Mouse (Mus musculus) embryonic facial prominence, embryonic 13.5 days (tissue): Measurements from ENCODE around the gene Axl. TPM values are rescaled to one million over a fixed set of nuclear protein-coding genes. Genes with fewer than 3 reads are reported as not detected.

Experiments used
- ATAC-seq: fragments of 200-750 bp; cut with Nextera tagmentation; 2 replicates; pipeline ENCODE4 v1.8.0; 2017; ENCODE audit warnings: low read depth; ENCODE audit not compliant: insufficient number of reproducible peaks, insufficient read depth, low FRiP score, low TSS enrichment
- H3K27ac ChIP-seq: fragments of 300-500 bp; sonication (generic); 2 replicates; pipeline ENCODE4 v1.5.1; 2015; ENCODE audit warnings: moderate library complexity, mild to moderate bottlenecking, inconsistent platforms
- H3K27me3 ChIP-seq: fragments of 300-500 bp; sonication (generic); 2 replicates; pipeline ENCODE4 v1.6.1; 2015; ENCODE audit warnings: mild to moderate bottlenecking, inconsistent platforms
- H3K36me3 ChIP-seq: fragments of 300-500 bp; sonication (generic); 2 replicates; pipeline ENCODE4 v1.6.1; 2015; ENCODE audit warnings: mild to moderate bottlenecking, inconsistent platforms
- H3K4me1 ChIP-seq: fragments of 300-500 bp; sonication (generic); 2 replicates; pipeline ENCODE4 v1.6.1; 2015; ENCODE audit warnings: inconsistent platforms
- H3K4me2 ChIP-seq: fragments of 300-500 bp; sonication (generic); 2 replicates; pipeline ENCODE4 v1.6.1; 2015; ENCODE audit warnings: moderate library complexity, mild to moderate bottlenecking, inconsistent platforms
- H3K4me3 ChIP-seq: fragments of 300-500 bp; sonication (generic); 2 replicates; pipeline ENCODE4 v1.5.1; 2015; ENCODE audit warnings: mild to moderate bottlenecking, inconsistent platforms
- H3K9ac ChIP-seq: fragments of 300-500 bp; sonication (generic); 2 replicates; pipeline ENCODE4 v1.6.1; 2015; ENCODE audit warnings: mild to moderate bottlenecking, inconsistent platforms
- H3K9me3 ChIP-seq: fragments of 300-500 bp; sonication (generic); 2 replicates; pipeline ENCODE4 v1.6.1; 2016; ENCODE audit warnings: inconsistent platforms
- WGBS: fragments of 180-500 bp; shearing (Covaris S2); methylation state at CpG from one replicate; pipeline ENCODE4 v1.1.7; 2015; ENCODE audit warnings: mixed read lengths; 5-methylcytosine and 5-hydroxymethylcytosine counted together
- polyA plus RNA-seq: library from polyadenylated mRNA; unstranded; fragments of >200 nt; fragmentation: Nextera tagmentation; extraction: Ambion mirVana; gene quantifications from 2 replicates; pipeline ENCODE4 v1.2.1, GENCODE M21; 2015

Gene Axl
- polyA plus RNA-seq, 1 experiment from 2014 or later, result 80.8 TPM

DNA sequence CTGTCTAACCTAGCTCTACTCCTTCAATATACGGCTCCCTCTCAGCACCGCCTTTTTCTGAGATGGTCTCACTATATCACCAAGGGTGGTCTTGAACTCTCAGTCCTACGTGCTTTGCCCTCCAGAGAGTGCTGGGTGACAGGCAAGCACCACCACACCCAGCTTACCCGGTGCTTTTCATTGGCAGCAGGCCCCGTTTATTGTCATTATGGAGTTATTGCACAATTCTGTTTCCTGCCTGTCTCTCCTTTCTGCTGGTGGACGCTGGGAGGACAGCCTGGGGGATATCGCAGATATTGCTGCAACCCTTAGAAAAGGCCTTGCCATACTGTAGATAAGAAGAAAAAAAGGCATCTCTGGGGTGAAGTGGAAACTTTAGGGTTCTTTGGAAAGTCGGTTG, 2.1 kb upstream of the Axl start:
- 76% methylated on average over 8 of the region's 8 CpGs for WGBS
- Histone ChIP-seq H3K36me3 (peaks cover 10% of the 10 kb centered on the region), H3K27me3 (no peaks in the 10 kb centered on the region), H3K4me1 (peaks cover 32% of the 10 kb centered on the region), H3K9me3 (no peaks in the 10 kb centered on the region), H3K9ac (no peak overlapping the region), H3K4me2 (no peak overlapping the region), H3K27ac (no peak overlapping the region), H3K4me3 (no peak overlapping the region)
- ATAC-seq, result no peak

DNA sequence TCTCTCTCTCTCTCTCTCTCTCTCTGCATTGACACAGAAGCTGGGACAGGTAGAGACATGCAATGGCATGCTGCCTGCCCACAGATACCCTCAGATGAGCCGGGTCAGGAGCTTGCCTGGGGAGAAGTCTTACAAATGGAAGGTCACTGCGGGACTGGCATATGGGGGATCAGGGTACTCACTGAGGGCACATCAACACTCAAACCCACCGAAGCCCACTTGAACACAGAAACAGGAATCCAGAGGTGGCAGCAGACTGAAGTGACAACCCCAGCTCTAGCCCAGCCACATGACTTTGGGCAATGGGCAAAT, 580 bp upstream of the Axl start:
- Histone ChIP-seq H3K4me2 (peak overlapping the region; percentile 84), H3K27me3 (no peaks in the 10 kb centered on the region), H3K9ac (peak overlapping the region; percentile 81), H3K4me1 (peaks cover 32% of the 10 kb centered on the region), H3K4me3 (peak overlapping the region; percentile 69), H3K9me3 (no peaks in the 10 kb centered on the region), H3K27ac (peak overlapping the region; percentile 90), H3K36me3 (peaks cover 16% of the 10 kb centered on the region)
- ATAC-seq, result no peak
- 17% methylated on average over 3 of the region's 3 CpGs for WGBS

DNA sequence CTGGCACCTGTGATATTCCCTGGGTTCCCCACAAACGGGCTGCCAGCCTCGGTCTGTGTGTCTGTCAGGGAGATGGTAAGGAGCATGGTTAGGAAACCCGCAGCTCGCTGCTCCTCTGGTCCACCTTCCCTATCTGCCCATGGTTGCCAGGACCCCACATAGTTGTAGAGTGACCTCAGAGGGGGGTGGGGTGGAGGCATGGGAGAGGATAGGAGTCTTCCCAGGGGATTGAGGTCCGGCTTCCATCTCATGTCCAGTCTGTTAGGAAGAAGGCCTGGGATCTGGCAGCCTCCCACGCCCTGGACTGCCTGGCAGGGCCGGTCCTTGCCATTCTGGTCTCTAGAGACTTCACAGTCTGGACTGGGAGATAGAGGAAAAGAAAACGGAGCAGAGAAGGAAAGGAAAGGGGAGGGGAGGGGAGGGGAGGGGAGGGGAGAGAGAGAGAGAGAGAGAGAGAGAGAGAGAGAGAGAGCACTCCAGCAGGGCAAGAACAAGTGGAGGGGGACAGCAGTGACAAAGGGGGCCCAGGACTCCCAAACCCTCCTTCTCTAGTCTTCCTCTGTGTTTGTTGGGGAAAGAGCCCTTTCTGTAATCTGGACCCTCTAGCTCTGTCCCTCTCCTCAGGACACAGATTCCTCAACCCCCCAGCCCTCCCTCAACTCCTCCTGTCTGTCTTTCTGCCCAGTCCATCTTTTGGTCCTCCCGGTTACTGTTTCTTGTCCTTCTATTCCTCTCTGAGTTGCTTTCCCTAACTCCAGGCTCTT, 867 bp downstream of the Axl start:
- ATAC-seq, result no peak
- H3K9ac ChIP-seq, result peak overlapping the region; percentile 81

DNA sequence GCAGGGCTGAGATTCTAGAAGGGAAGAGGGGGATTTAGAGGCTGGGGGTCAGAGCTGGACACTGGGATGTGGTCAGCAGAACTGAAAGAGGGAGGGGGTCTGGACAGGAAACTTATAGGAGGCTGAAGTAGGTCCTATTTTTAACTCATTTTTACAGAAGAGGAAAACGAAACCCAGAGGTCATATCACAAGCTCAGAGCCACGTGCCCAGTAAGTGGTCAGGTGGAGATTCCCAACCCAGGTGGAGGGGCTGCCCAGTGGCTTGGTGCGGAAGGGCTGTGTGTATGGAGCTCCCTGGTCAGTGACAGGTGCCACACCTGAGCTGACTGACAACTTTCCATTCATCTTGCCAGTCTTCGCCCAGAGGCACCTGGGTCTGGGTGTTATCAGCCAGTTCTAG, 1.5 kb downstream of the Axl start:
- Histone ChIP-seq H3K27ac (no peak overlapping the region), H3K36me3 (peaks cover 27% of the 10 kb centered on the region), H3K4me2 (peak overlapping the region; percentile 84), H3K9ac (peak overlapping the region; percentile 81), H3K9me3 (no peaks in the 10 kb centered on the region), H3K4me3 (peak overlapping the region; percentile 69; the same call in 1 of the 2 replicates), H3K4me1 (peaks cover 45% of the 10 kb centered on the region), H3K27me3 (no peaks in the 10 kb centered on the region)
- no peak for ATAC-seq
- 70% methylated on average over 4 of the region's 4 CpGs for WGBS

More for the DNA sequence above, 867 bp downstream of the Axl start:
- peaks cover 40% of the 10 kb centered on the region for H3K4me1 ChIP-seq
- peak overlapping the region; percentile 84 for H3K4me2 ChIP-seq
- H3K36me3 ChIP-seq, result peaks cover 27% of the 10 kb centered on the region
- WGBS, result 25% methylated on average over 9 of the region's 9 CpGs
- H3K4me3 ChIP-seq, result peak overlapping the region; percentile 69
- no peaks in the 10 kb centered on the region for H3K9me3 ChIP-seq
- peak overlapping the region; percentile 90 for H3K27ac ChIP-seq
- no peaks in the 10 kb centered on the region for H3K27me3 ChIP-seq

DNA sequence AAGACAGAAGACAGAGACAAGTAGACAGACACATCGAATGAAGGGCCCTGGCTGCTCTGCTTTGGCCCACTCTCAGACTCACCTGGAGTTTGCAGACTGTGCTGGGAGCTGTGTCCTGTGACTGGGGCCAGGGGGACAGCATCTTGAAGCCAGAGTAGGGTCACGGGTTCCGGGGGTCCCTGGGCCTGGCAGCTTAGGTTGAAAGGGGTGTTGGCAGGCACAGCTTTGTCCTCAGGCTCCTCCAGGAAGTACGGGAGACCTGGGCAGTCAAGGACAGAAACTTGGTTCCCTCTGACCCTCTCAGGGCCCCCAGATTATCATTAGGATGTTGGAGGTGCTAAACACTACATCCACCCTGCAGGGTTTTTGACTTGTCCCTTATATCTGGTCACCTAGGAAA, 2.8 kb downstream of the Axl start:
- Histone ChIP-seq H3K4me2 (no peak overlapping the region), H3K36me3 (peaks cover 27% of the 10 kb centered on the region), H3K9ac (no peak overlapping the region), H3K4me1 (peaks cover 57% of the 10 kb centered on the region), H3K9me3 (no peaks in the 10 kb centered on the region), H3K27ac (no peak overlapping the region), H3K4me3 (no peak overlapping the region), H3K27me3 (no peaks in the 10 kb centered on the region)
- WGBS, result 66% methylated on average over 4 of the region's 4 CpGs
- ATAC-seq, result no peak

DNA sequence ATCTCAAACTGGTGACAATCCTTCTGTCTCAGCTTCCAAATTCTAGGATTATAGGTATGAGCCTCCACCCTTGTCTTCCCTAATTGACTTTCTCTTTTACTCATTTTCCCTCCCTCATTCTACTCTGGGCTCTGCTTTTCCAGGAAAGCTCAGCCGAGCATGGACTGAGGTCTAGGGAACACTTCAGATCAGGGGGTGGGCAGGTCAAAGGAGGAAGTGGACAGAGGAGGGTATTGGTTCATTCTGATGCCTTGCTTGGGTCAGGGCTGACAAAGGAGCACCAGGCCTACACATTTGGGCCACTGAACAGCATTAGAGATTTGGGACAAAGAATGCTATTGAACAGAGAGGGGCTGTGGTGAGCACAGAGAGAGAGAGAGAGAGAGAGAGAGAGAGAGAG, 3.7 kb downstream of the Axl start:
- H3K4me3 ChIP-seq, result no peak overlapping the region
- ATAC-seq, result no peak
- WGBS, result 35% methylated on average over 1 of the region's 1 CpGs
- H3K4me2 ChIP-seq, result no peak overlapping the region
- H3K9ac ChIP-seq, result no peak overlapping the region
- no peaks in the 10 kb centered on the region for H3K27me3 ChIP-seq
- no peak overlapping the region for H3K27ac ChIP-seq
- peaks cover 31% of the 10 kb centered on the region for H3K36me3 ChIP-seq
- no peaks in the 10 kb centered on the region for H3K9me3 ChIP-seq
- peaks cover 56% of the 10 kb centered on the region for H3K4me1 ChIP-seq

DNA sequence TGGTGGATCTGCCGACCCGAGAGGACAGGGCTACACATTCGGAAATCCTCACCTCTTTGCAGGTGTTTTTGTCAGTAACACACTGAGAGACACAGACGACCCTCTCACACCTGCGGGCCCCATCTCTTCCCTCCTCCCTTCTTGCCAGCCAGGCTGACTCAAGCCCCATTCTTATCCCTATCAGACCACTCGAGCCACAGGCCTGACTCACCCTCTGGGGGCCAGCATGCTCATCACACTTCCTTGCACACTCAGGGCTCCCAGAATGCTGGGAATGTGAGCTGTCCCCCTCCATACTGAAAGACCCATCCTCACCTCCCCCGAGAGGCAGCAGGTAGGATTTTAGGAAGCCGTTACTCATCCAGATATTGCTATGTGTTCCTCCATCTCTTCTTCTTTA, 4.8 kb downstream of the Axl start:
- H3K4me1 ChIP-seq, result peaks cover 48% of the 10 kb centered on the region
- ATAC-seq, result no peak
- H3K9me3 ChIP-seq, result no peaks in the 10 kb centered on the region
- no peaks in the 10 kb centered on the region for H3K27me3 ChIP-seq
- 63% methylated on average over 8 of the region's 8 CpGs for WGBS
- H3K9ac ChIP-seq, result no peak overlapping the region
- H3K4me3 ChIP-seq, result no peak overlapping the region
- H3K27ac ChIP-seq, result peak overlapping the region; percentile 33; the same call in 1 of the 2 replicates
- peaks cover 38% of the 10 kb centered on the region for H3K36me3 ChIP-seq
- H3K4me2 ChIP-seq, result no peak overlapping the region

DNA sequence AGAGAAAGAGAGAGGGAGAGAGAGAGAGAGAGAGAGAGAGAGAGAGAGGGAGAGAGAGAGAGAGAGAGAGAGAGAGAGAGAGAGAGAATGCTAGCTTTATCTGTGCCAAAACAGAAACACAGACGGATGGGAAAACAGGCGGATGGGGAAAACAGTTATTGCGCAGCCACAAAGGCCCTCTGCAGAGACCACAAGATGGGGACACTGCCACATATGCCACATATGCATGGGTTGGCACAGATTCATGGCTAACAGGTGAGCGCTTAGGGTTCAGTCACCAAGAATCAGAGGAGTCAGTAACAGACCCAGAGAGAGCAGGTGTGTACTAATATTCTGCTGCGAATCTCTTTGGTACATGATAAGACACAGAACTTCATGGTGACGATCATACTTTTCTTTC, 5.8 kb downstream of the Axl start:
- no peak for ATAC-seq
- 73% methylated on average over 6 of the region's 6 CpGs for WGBS
- Histone ChIP-seq H3K27ac (peak overlapping the region; percentile 89), H3K27me3 (no peaks in the 10 kb centered on the region), H3K4me2 (no peak overlapping the region), H3K9ac (no peak overlapping the region), H3K4me1 (peaks cover 48% of the 10 kb centered on the region), H3K4me3 (no peak overlapping the region), H3K36me3 (peaks cover 48% of the 10 kb centered on the region), H3K9me3 (no peaks in the 10 kb centered on the region)

DNA sequence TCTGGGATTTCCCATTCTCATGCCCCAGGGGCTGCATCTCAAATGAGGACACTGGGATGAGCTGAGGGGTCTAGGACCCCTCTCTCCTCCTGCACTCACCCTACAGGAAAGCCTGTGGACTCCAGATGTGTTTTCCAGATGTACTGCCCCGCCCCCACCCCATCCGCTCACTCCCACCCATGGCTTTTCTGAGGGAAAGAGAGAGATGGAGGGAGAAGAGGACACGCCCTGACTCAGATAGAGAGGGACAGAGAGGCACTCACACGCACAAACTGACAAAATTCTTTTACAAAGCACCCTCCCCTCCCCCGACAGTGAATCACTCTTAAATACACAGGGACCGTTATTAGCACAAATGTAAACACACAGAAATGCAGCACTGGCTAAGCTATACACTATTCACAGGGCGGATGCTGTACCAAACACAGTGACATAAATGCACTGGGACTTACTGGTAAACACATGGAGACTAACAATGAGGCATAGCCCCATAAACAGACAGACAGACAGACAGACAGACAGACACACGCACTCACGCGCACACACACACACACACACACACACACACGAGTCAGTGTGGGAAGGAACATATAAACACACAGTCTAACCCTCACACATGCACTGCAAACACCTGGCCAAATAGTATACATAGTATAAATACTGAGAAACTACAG, 6.4 kb downstream of the Axl start:
- whole genome bisulfite sequencing, result 38% methylated on average over 11 of the region's 11 CpGs
- H3K36me3 ChIP-seq, result peaks cover 54% of the 10 kb centered on the region
- no peaks in the 10 kb centered on the region for H3K9me3 ChIP-seq
- peaks cover 42% of the 10 kb centered on the region for H3K4me1 ChIP-seq
- H3K4me3 ChIP-seq, result peak overlapping the region; percentile 40
- H3K9ac ChIP-seq, result peak overlapping the region; percentile 62
- peak; percentile 62 for ATAC-seq
- no peaks in the 10 kb centered on the region for H3K27me3 ChIP-seq
- peak overlapping the region; percentile 89 for H3K27ac ChIP-seq
- peak overlapping the region; percentile 78 for H3K4me2 ChIP-seq

DNA sequence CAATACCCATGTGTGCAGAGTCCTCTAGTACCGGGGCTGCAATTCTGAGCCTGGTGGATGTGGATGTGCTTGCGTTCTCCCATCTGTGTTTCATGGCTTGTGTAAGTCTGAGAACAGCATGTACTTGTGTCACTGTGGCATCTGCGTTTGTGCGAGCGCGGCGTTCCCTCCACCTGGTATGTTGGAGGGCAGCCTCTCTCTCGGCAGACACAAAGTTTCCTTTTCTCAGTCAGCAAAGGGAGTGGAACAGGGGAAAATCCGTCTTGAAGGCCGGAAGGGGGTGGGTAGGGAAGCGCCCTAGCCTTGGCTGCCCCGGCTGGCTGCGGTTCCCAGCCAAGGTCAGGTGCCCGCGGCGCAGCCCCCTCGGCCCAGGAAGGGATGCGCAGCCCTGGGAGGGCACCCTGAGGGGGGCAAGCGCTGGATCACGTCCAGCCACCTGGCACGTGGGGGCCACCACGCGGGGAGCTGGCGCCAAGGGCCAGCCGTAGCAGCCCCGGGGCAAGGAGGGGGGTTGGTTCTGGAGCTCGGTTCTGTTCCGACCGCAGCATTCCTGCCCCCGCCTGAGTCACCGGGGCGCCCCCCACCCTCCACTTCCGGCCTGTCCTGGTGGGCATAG, 7.1 kb downstream of the Axl start:
- peak overlapping the region; percentile 62 for H3K9ac ChIP-seq
- WGBS, result 8% methylated on average over 25 of the region's 33 CpGs

DNA sequence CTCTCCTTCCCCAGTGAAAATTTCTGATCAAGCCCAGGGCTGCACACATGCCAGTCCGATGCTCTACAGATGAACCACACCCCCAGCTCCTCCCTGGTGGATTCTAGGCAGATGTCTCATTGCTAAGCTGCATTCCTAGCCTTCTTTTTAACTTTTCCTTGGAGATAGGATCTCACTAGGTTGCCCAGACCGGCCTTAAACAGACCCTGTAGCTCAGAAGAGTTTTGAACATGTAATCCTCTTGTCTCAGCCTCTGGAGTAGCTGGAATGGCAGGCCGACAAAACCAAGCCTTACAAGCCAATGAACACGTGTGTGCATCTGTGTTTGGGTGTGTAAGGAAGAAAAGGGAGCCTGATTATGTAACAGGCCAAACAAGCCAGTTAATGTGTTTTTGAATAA, 7.8 kb downstream of the Axl start:
- 41% methylated on average over 4 of the region's 4 CpGs for WGBS
- ATAC-seq, result no peak
- H3K36me3 ChIP-seq, result peaks cover 59% of the 10 kb centered on the region
- no peaks in the 10 kb centered on the region for H3K27me3 ChIP-seq
- H3K4me2 ChIP-seq, result peak overlapping the region; percentile 78; the same call in 1 of the 2 replicates
- H3K9ac ChIP-seq, result no peak overlapping the region; the same call in 1 of the 2 replicates
- peak overlapping the region; percentile 89 for H3K27ac ChIP-seq
- H3K9me3 ChIP-seq, result no peaks in the 10 kb centered on the region
- H3K4me3 ChIP-seq, result no peak overlapping the region
- peaks cover 29% of the 10 kb centered on the region for H3K4me1 ChIP-seq

More for the DNA sequence above, 7.1 kb downstream of the Axl start:
- peaks cover 36% of the 10 kb centered on the region for H3K4me1 ChIP-seq
- H3K27me3 ChIP-seq, result no peaks in the 10 kb centered on the region
- peak overlapping the region; percentile 40 for H3K4me3 ChIP-seq
- H3K4me2 ChIP-seq, result peak overlapping the region; percentile 78
- H3K9me3 ChIP-seq, result no peaks in the 10 kb centered on the region
- 0 out of 2 replicates have a peak, but pooled peaks have one; percentile 49 for ATAC-seq
- peaks cover 57% of the 10 kb centered on the region for H3K36me3 ChIP-seq
- H3K27ac ChIP-seq, result peak overlapping the region; percentile 89
